Mouse (Mus musculus): Measurements from ENCODE around the gene P2ry6.
A peak's percentile ranks its signal among the peaks of the same experiment; 100 is the strongest.

P2ry6 gene

GRCm38 (mm10) chr7:100937481-100937880 is 37.0 kb downstream of the P2ry6 start:
- DNase-seq: no peak

GRCm38 (mm10) chr7:100933520-100933919 is 40.9 kb downstream of the P2ry6 start:
- no peak for DNase-seq

GRCm38 (mm10) chr7:100932481-100933007 is 41.9 kb downstream of the P2ry6 start:
- DNase-seq: peak; percentile 88

GRCm38 (mm10) chr7:100931926-100932480 is 42.4 kb downstream of the P2ry6 start, which contains the start of gene Arhgef17:
Gene Arhgef17, minus strand, starts transcription at chr7:100932107.
- peak; percentile 28 for DNase-seq

GRCm38 (mm10) chr7:100931316-100931925 is 43.0 kb downstream of the P2ry6 start:
- peak; percentile 12 for DNase-seq

- peak; percentile 11 for DNase-seq
Measured at GRCm38 (mm10) chr7:100930619-100931315, 43.7 kb downstream of the P2ry6 start.

- no peak for DNase-seq
Measured at GRCm38 (mm10) chr7:100929639-100930303, 44.7 kb downstream of the P2ry6 start.

- no peak for DNase-seq
Measured at GRCm38 (mm10) chr7:100928456-100928855, 46.0 kb downstream of the P2ry6 start.

GRCm38 (mm10) chr7:100927287-100928000 is 47.0 kb downstream of the P2ry6 start:
- DNase-seq: no peak

- no peak for DNase-seq
Measured at GRCm38 (mm10) chr7:100926311-100926923, 48.0 kb downstream of the P2ry6 start.

GRCm38 (mm10) chr7:100924674-100925445 is 49.6 kb downstream of the P2ry6 start:
- DNase-seq: no peak

- DNase-seq: no peak
Measured at GRCm38 (mm10) chr7:100924200-100924599, 50.2 kb downstream of the P2ry6 start.

- DNase-seq: no peak
Measured at GRCm38 (mm10) chr7:100922907-100923306, 51.5 kb downstream of the P2ry6 start.

GRCm38 (mm10) chr7:100921289-100921688 is 53.2 kb downstream of the P2ry6 start:
- DNase-seq: no peak

GRCm38 (mm10) chr7:100919809-100920107 is 54.7 kb downstream of the P2ry6 start:
- DNase-seq: no peak

GRCm38 (mm10) chr7:100919006-100919808 is 55.2 kb downstream of the P2ry6 start:
- no peak for DNase-seq

GRCm38 (mm10) chr7:100918176-100918575 is 56.3 kb downstream of the P2ry6 start:
- DNase-seq: no peak

GRCm38 (mm10) chr7:100917751-100918150 is 56.7 kb downstream of the P2ry6 start:
- DNase-seq: no peak

- DNase-seq: no peak
Measured at GRCm38 (mm10) chr7:100916526-100916925, 57.9 kb downstream of the P2ry6 start.

- no peak for DNase-seq
Measured at GRCm38 (mm10) chr7:100915204-100915603, 59.2 kb downstream of the P2ry6 start.

GRCm38 (mm10) chr7:100911791-100912190 is 62.7 kb downstream of the P2ry6 start:
- DNase-seq: no peak

Measured in thymus, postnatal 14 days (tissue).